Mouse (Mus musculus): ENCODE results near the gene Foxp1.

GRCm38 (mm10) chr6:99257676-99258075, 264.8 kb downstream of the Foxp1 start:
- TF ChIP-seq POLR2A (IDR thresholded peaks at IDR 0.05; ENCODE audit: insufficient read length, low read depth): no peak
- no peak for TF ChIP-seq E2F4 (IDR thresholded peaks at IDR 0.05; ENCODE audit: insufficient read depth)
- no peak for TF ChIP-seq TCF12 (IDR thresholded peaks at IDR 0.05; ENCODE audit: insufficient read depth, poor library complexity, severe bottlenecking)
- no peak for TF ChIP-seq SRF (IDR thresholded peaks at IDR 0.05; ENCODE audit: control insufficient read depth, insufficient read length, low read depth)
- TF ChIP-seq CEBPB (IDR thresholded peaks at IDR 0.05; ENCODE audit: insufficient read depth, poor library complexity, severe bottlenecking): no peak
- no peak for TF ChIP-seq MAX (IDR thresholded peaks at IDR 0.05; ENCODE audit: low read depth)
- no peak for TF ChIP-seq USF1 (IDR thresholded peaks at IDR 0.05; ENCODE audit: low read depth)
- no peak for TF ChIP-seq TCF3 (IDR thresholded peaks at IDR 0.05; ENCODE audit: insufficient read length, low read depth)
- no peak for TF ChIP-seq REST (IDR thresholded peaks at IDR 0.05; ENCODE audit: insufficient read depth, insufficient read length)
- TF ChIP-seq MYOG (IDR thresholded peaks at IDR 0.05; ENCODE audit: control insufficient read depth in 1 of 3, insufficient read depth in 1 of 3, insufficient read length in 2 of 3, low read depth in 2 of 3): no peak
